Comparison of ENCODE assay signal across 16 mouse cellular contexts in the genomic region with DNA sequence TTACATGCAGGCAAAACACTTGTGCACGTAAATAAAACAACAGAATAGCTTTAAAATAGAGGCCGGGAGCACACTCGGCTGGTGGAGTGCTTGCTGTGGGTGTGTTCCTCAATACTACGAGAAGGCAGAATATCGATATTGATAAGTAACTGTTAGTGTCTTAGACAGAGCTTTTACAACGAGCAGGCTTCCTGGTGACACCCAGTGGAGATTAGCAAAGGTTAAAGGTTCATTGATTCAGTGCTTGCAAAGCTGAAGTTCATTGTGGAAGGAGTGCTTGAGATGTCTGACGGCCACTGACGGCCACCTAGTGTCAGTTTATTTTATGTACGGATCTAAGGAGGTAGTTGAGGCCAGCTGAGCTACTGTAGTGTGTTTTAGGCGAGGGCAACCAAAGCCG. TPM values are rescaled to one million over a fixed set of nuclear protein-coding genes. Genes with fewer than 3 reads are reported as not detected.
DNase-seq lines count a peak whose midpoint lies in the region; ATAC-seq and TF ChIP-seq lines count a peak whose summit lies in the region.
"Had no signal": no experiment of that assay in that cellular context is flagged by ENCODE, and none has a peak within 500 bp of the region (broad histone marks: within the 10 kb centered on the region; RNA-seq: fewer than 3 reads in every experiment).

No protein-coding gene starts in this region.

- no peak for TF ChIP-seq POLR2A in ES-Bruce4 (IDR thresholded peaks at IDR 0.05; ENCODE audit: insufficient read depth, low read length)

- no peaks in the 10 kb centered on the region for H3K9me3 ChIP-seq in heart, postnatal 0 days (replicated peaks; ENCODE audit: control insufficient read depth, low read length)
- no peaks in the 10 kb centered on the region for H3K9me3 ChIP-seq in ES-Bruce4 (replicated peaks; ENCODE audit: control insufficient read depth, insufficient read depth, low read length, poor library complexity, severe bottlenecking)
- H3K9me3 ChIP-seq in embryonic facial prominence, embryonic 13.5 days: no peaks in the 10 kb centered on the region
- H3K9me3 ChIP-seq in liver, embryonic 15.5 days (replicated peaks): no peaks in the 10 kb centered on the region
- H3K9me3 ChIP-seq in midbrain, postnatal 0 days (ENCODE audit: low read length): no peaks in the 10 kb centered on the region

- intact Hi-C loops in heart, postnatal 10 days (cut with DNase I): no loop called here

- no peak overlapping the region for H3K9ac ChIP-seq in heart, postnatal 0 days (replicated peaks; ENCODE audit: low read depth, low read length)
- no peak overlapping the region for H3K9ac ChIP-seq in ES-Bruce4 (ENCODE audit: low read depth, poor library complexity, severe bottlenecking)
- H3K9ac ChIP-seq in embryonic facial prominence, embryonic 13.5 days: peak overlapping the region; percentile 2; the same call in 1 of the 2 replicates
- H3K9ac ChIP-seq in liver, embryonic 15.5 days: peak overlapping the region; percentile 45
- no peak overlapping the region for H3K9ac ChIP-seq in midbrain, postnatal 0 days (replicated peaks; ENCODE audit: low read length, poor library complexity, severe bottlenecking)
- H3K9ac ChIP-seq: lung, embryonic 14.5 days had no signal

- 0 out of 2 replicates have a peak, but pooled peaks have one; percentile 4 for TF ChIP-seq CTCF in heart, postnatal 0 days (IDR thresholded peaks at IDR 0.05; ENCODE audit: low read depth)
- TF ChIP-seq CTCF in ES-Bruce4 (IDR thresholded peaks at IDR 0.05; ENCODE audit: low read depth, low read length): no peak
- no peak for TF ChIP-seq CTCF in midbrain, postnatal 0 days (IDR thresholded peaks at IDR 0.05)

- DNase-seq in heart, postnatal 0 days (ENCODE audit: low spot score): no peak
- no peak for DNase-seq in heart, postnatal 10 days
- DNase-seq in cerebellum, adult 8-10 months: no peak
- DNase-seq in adrenal gland, postnatal 14 days: no peak
- DNase-seq in midbrain, postnatal 0 days (ENCODE audit: low spot score): no peak
- DNase-seq: adrenal gland, adult 2 months; cerebellum, adult 11 months; gastrocnemius, postnatal 25 days; layer of hippocampus, adult 9-11 months; lung, embryonic 14.5 days; midbrain, embryonic 14.5 days; thymus, adult 18-20 months had no signal

- no peaks in the 10 kb centered on the region for H3K36me3 ChIP-seq in heart, postnatal 0 days (replicated peaks; ENCODE audit: control insufficient read depth, insufficient read depth, low read length)
- no peaks in the 10 kb centered on the region for H3K36me3 ChIP-seq in ES-Bruce4 (ENCODE audit: control insufficient read depth, insufficient read depth, low read length, poor library complexity, severe bottlenecking)
- peaks cover 4% of the 10 kb centered on the region for H3K36me3 ChIP-seq in embryonic facial prominence, embryonic 13.5 days
- H3K36me3 ChIP-seq in liver, embryonic 15.5 days (replicated peaks): no peaks in the 10 kb centered on the region
- H3K36me3 ChIP-seq in midbrain, postnatal 0 days (ENCODE audit: insufficient read depth, low read length): no peaks in the 10 kb centered on the region

- no peak overlapping the region for H3K27ac ChIP-seq in heart, postnatal 0 days (ENCODE audit: low read depth)
- H3K27ac ChIP-seq in ES-Bruce4 (ENCODE audit: insufficient read depth, low read length): peak overlapping the region; percentile 37; the same call in 1 of the 2 replicates
- H3K27ac ChIP-seq in embryonic facial prominence, embryonic 13.5 days: peak overlapping the region; percentile 29; the same call in 1 of the 2 replicates
- peak overlapping the region; percentile 93 for H3K27ac ChIP-seq in liver, embryonic 15.5 days (replicated peaks)
- no peak overlapping the region for H3K27ac ChIP-seq in midbrain, postnatal 0 days (ENCODE audit: low read depth, low read length)

- WGBS in heart, postnatal 0 days: 38% methylated on average over 11 of the region's 11 CpGs
- 51% methylated on average over 11 of the region's 11 CpGs for WGBS in embryonic facial prominence, embryonic 13.5 days
- WGBS in liver, embryonic 15.5 days (ENCODE audit: insufficient replicate concordance): 16% methylated on average over 11 of the region's 11 CpGs
- 56% methylated on average over 11 of the region's 11 CpGs for WGBS in midbrain, postnatal 0 days

- no peak overlapping the region for H3K4me3 ChIP-seq in heart, postnatal 0 days (ENCODE audit: low read depth, low read length)
- no peak overlapping the region for H3K4me3 ChIP-seq in ES-Bruce4 (ENCODE audit: low read depth, low read length)
- no peak overlapping the region for H3K4me3 ChIP-seq in embryonic facial prominence, embryonic 13.5 days
- no peak overlapping the region for H3K4me3 ChIP-seq in liver, embryonic 15.5 days (replicated peaks)
- no peak overlapping the region for H3K4me3 ChIP-seq in midbrain, postnatal 0 days (ENCODE audit: low read depth, low read length)

- H3K4me2 ChIP-seq in heart, postnatal 0 days (ENCODE audit: low read depth, low read length): no peak overlapping the region
- H3K4me2 ChIP-seq in embryonic facial prominence, embryonic 13.5 days: no peak overlapping the region
- peak overlapping the region; percentile 52 for H3K4me2 ChIP-seq in liver, embryonic 15.5 days
- no peak overlapping the region for H3K4me2 ChIP-seq in midbrain, postnatal 0 days (ENCODE audit: low read depth, low read length, poor library complexity, severe bottlenecking)
- H3K4me2 ChIP-seq: lung, embryonic 14.5 days had no signal

- no peaks in the 10 kb centered on the region; the same call in 1 of the 2 replicates for H3K4me1 ChIP-seq in heart, postnatal 0 days (ENCODE audit: control insufficient read depth, insufficient read depth)
- peaks cover 14% of the 10 kb centered on the region for H3K4me1 ChIP-seq in ES-Bruce4 (ENCODE audit: control insufficient read depth, insufficient read depth, low read length)
- peaks cover 34% of the 10 kb centered on the region for H3K4me1 ChIP-seq in embryonic facial prominence, embryonic 13.5 days
- H3K4me1 ChIP-seq in liver, embryonic 15.5 days (replicated peaks): peaks cover 95% of the 10 kb centered on the region
- H3K4me1 ChIP-seq in midbrain, postnatal 0 days (ENCODE audit: insufficient read depth, low read length): no peaks in the 10 kb centered on the region

- H3K27me3 ChIP-seq in heart, postnatal 0 days (ENCODE audit: control insufficient read depth, insufficient read depth, low read length): no peaks in the 10 kb centered on the region
- H3K27me3 ChIP-seq in ES-Bruce4 (ENCODE audit: control insufficient read depth, insufficient read depth, low read length, poor library complexity, severe bottlenecking): no peaks in the 10 kb centered on the region
- H3K27me3 ChIP-seq in embryonic facial prominence, embryonic 13.5 days: no peaks in the 10 kb centered on the region
- no peaks in the 10 kb centered on the region for H3K27me3 ChIP-seq in liver, embryonic 15.5 days
- H3K27me3 ChIP-seq in midbrain, postnatal 0 days (ENCODE audit: insufficient read depth, low read length): no peaks in the 10 kb centered on the region

- no peak for ATAC-seq in heart, postnatal 0 days (ENCODE audit: insufficient read depth, low read depth)
- no peak for ATAC-seq in embryonic facial prominence, embryonic 13.5 days (ENCODE audit: insufficient number of reproducible peaks, insufficient read depth, low FRiP score, low TSS enrichment, low read depth)
- ATAC-seq in liver, embryonic 15.5 days (ENCODE audit: insufficient read depth): no peak
- ATAC-seq in midbrain, postnatal 0 days (ENCODE audit: low FRiP score): no peak
- ATAC-seq: hindbrain, embryonic 16.5 days had no signal

- no peak for TF ChIP-seq EP300 in heart, postnatal 0 days (IDR thresholded peaks at IDR 0.05; ENCODE audit: low read depth)
- no peak for TF ChIP-seq EP300 in ES-Bruce4 (IDR thresholded peaks at IDR 0.05; ENCODE audit: insufficient read depth, low read depth, low read length)

RNA-seq across cellular contexts. Expression of a gene that starts 11.4 kb away (rescaled TPM):
- 8.2 and 9.5 TPM in 2 replicates for total RNA-seq in heart, postnatal 0 days (2014; rRNA removed; ENCODE audit: low replicate concordance)
- polyA plus RNA-seq in heart, postnatal 0 days (2015; fragmentation: Nextera tagmentation; extraction: Ambion mirVana): 9.0 and 9.1 TPM in 2 replicates
- total RNA-seq in heart, postnatal 10 days (2021): 10 to 100 TPM; 14.7 to 15.6 TPM
- polyA plus RNA-seq in ES-Bruce4 (2011; ENCODE audit: insufficient read depth, insufficient read length, low read depth, missing spikeins): 24.6 and 31.8 TPM in 2 replicates
- 23.3 and 24.2 TPM in 2 replicates for polyA plus RNA-seq in embryonic facial prominence, embryonic 13.5 days (2015; fragmentation: Nextera tagmentation; extraction: Ambion mirVana)
- 17.9 and 18.3 TPM in 2 replicates for polyA plus RNA-seq in liver, embryonic 15.5 days (2015; fragmentation: Nextera tagmentation; extraction: Ambion mirVana)
- 21.7 and 23.5 TPM in 2 replicates for total RNA-seq in adrenal gland, postnatal 14 days (2021)
- 23.6 and 26.6 TPM in 2 replicates for total RNA-seq in midbrain, postnatal 0 days (2014; rRNA removed)
- polyA plus RNA-seq in midbrain, postnatal 0 days (2015; fragmentation: Nextera tagmentation; extraction: Ambion mirVana): 16.9 and 17.7 TPM in 2 replicates

RNA-seq across cellular contexts. Expression of a gene that starts 19.5 kb away (rescaled TPM):
- 72.9 and 73.8 TPM in 2 replicates for total RNA-seq in heart, postnatal 0 days (2014; rRNA removed; ENCODE audit: low replicate concordance)
- 18.5 and 19.4 TPM in 2 replicates for polyA plus RNA-seq in heart, postnatal 0 days (2015; fragmentation: Nextera tagmentation; extraction: Ambion mirVana)
- total RNA-seq in heart, postnatal 10 days (2021): 100 to 1,000 TPM in 1 of 2 experiments, 10 to 100 TPM in 1; 92.4 to 108 TPM
- 122 and 136 TPM in 2 replicates for polyA plus RNA-seq in ES-Bruce4 (2011; ENCODE audit: insufficient read depth, insufficient read length, low read depth, missing spikeins)
- polyA plus RNA-seq in embryonic facial prominence, embryonic 13.5 days (2015; fragmentation: Nextera tagmentation; extraction: Ambion mirVana): 40.5 and 42.4 TPM in 2 replicates
- polyA plus RNA-seq in liver, embryonic 15.5 days (2015; fragmentation: Nextera tagmentation; extraction: Ambion mirVana): 18.1 and 20.7 TPM in 2 replicates
- 105 and 107 TPM in 2 replicates for total RNA-seq in adrenal gland, postnatal 14 days (2021)
- total RNA-seq in midbrain, postnatal 0 days (2014; rRNA removed): 58.7 and 64.3 TPM in 2 replicates
- 13.5 and 16.2 TPM in 2 replicates for polyA plus RNA-seq in midbrain, postnatal 0 days (2015; fragmentation: Nextera tagmentation; extraction: Ambion mirVana)

RNA-seq across cellular contexts. Expression of a gene that starts 54.7 kb away (rescaled TPM):
- 13.2 TPM in 1 of 2 replicates, not detected in the other for total RNA-seq in heart, postnatal 0 days (2014; rRNA removed; ENCODE audit: low replicate concordance)
- 1.3 and 1.6 TPM in 2 replicates for polyA plus RNA-seq in heart, postnatal 0 days (2015; fragmentation: Nextera tagmentation; extraction: Ambion mirVana)
- total RNA-seq in heart, postnatal 10 days (2021): 1 to 10 TPM; 1.0 to 1.2 TPM
- polyA plus RNA-seq in ES-Bruce4 (2011; ENCODE audit: insufficient read depth, insufficient read length, low read depth, missing spikeins): 1.6 and 2.8 TPM in 2 replicates
- 7.4 and 7.9 TPM in 2 replicates for polyA plus RNA-seq in embryonic facial prominence, embryonic 13.5 days (2015; fragmentation: Nextera tagmentation; extraction: Ambion mirVana)
- 1.2 and 1.4 TPM in 2 replicates for polyA plus RNA-seq in liver, embryonic 15.5 days (2015; fragmentation: Nextera tagmentation; extraction: Ambion mirVana)
- total RNA-seq in adrenal gland, postnatal 14 days (2021): 1.1 and 1.8 TPM in 2 replicates
- total RNA-seq in midbrain, postnatal 0 days (2014; rRNA removed): 4.6 and 6.0 TPM in 2 replicates
- 5.2 and 5.3 TPM in 2 replicates for polyA plus RNA-seq in midbrain, postnatal 0 days (2015; fragmentation: Nextera tagmentation; extraction: Ambion mirVana)

Comparison
In these comparisons a context has a peak if more than half of its experiments do, and no peak if none do; other contexts are left out.
1. H3K27ac ChIP-seq: peak in ES-Bruce4 (single experiment), embryonic facial prominence, embryonic 13.5 days (single experiment) and liver, embryonic 15.5 days (single experiment); none in heart, postnatal 0 days (single experiment) and midbrain, postnatal 0 days (single experiment).
2. H3K9ac ChIP-seq: peak in embryonic facial prominence, embryonic 13.5 days (single experiment) and liver, embryonic 15.5 days (single experiment); none in heart, postnatal 0 days (single experiment), ES-Bruce4 (single experiment) and midbrain, postnatal 0 days (single experiment).